Mouse (Mus musculus): ENCODE results near the gene Tent2.

GRCm38 (mm10) chr13:93136251-93136650 lies 55.9 kb downstream of the Tent2 start:
- TF ChIP-seq POLR2A (IDR thresholded peaks at IDR 0.05; ENCODE audit: borderline replicate concordance, control insufficient read depth, low read depth, low read length) = no peak
- no peak for TF ChIP-seq CTCF (IDR thresholded peaks at IDR 0.05; ENCODE audit: control insufficient read depth, insufficient read depth, low read length)
